Mouse (Mus musculus) forebrain, embryonic 13.5 days (tissue): ENCODE measurements at regions not wholly inside any gene's neighbourhood (a gene's known extent, or its start where the extent isn't known, plus 50 kb on each side); places are given as distances from the start of the nearest gene placed in this dataset.
"Not testable (repeated sequence)": the region's sequence is repeated elsewhere in the genome, so short reads cannot be mapped to it uniquely, and the experiment has no call there.

Experiments used
- ATAC-seq: fragments of 200-750 bp; cut with Nextera tagmentation; 2 replicates; pipeline ENCODE4 v1.8.0; 2017
- H3K27ac ChIP-seq: fragments of 300-500 bp; sonication (generic); 2 replicates; pipeline ENCODE4 v1.5.1; 2015; ENCODE audit warnings: inconsistent platforms, mild to moderate bottlenecking, moderate library complexity
- H3K27me3 ChIP-seq: fragments of 300-500 bp; sonication (generic); 2 replicates; pipeline ENCODE4 v1.6.1; 2015; ENCODE audit warnings: mild to moderate bottlenecking, inconsistent platforms
- H3K36me3 ChIP-seq: fragments of 300-500 bp; sonication (generic); 2 replicates; pipeline ENCODE4 v1.6.1; 2015; ENCODE audit warnings: mild to moderate bottlenecking, inconsistent platforms; ENCODE audit not compliant: poor library complexity, severe bottlenecking
- H3K4me1 ChIP-seq: fragments of 300-500 bp; sonication (generic); 2 replicates; pipeline ENCODE4 v1.6.1; 2015; ENCODE audit warnings: inconsistent platforms
- H3K4me2 ChIP-seq: fragments of 300-500 bp; sonication (generic); 2 replicates; pipeline ENCODE4 v1.6.1; 2015; ENCODE audit warnings: inconsistent platforms, mild to moderate bottlenecking, moderate library complexity
- H3K4me3 ChIP-seq: fragments of 300-500 bp; sonication (generic); 2 replicates; pipeline ENCODE4 v1.5.1; 2015; ENCODE audit warnings: mild to moderate bottlenecking, inconsistent platforms
- H3K9ac ChIP-seq: fragments of 300-500 bp; sonication (generic); 2 replicates; pipeline ENCODE4 v1.6.1; 2015; ENCODE audit warnings: mild to moderate bottlenecking, inconsistent platforms
- H3K9me3 ChIP-seq: fragments of 300-500 bp; sonication (generic); replicated peaks from 2 replicates; pipeline ENCODE4 v1.6.1; 2016; ENCODE audit warnings: inconsistent platforms
- WGBS: fragments of 180-500 bp; shearing (Covaris S2); methylation state at CpG from one replicate; pipeline ENCODE4 v1.1.7; 2015; 5-methylcytosine and 5-hydroxymethylcytosine counted together

- no peaks in the 10 kb centered on the region for H3K27me3 ChIP-seq
- WGBS: 90% methylated on average over 9 of the region's 9 CpGs
- no peaks in the 10 kb centered on the region for H3K4me1 ChIP-seq
- H3K27ac ChIP-seq: no peak overlapping the region
- H3K4me3 ChIP-seq: no peak overlapping the region
- H3K9me3 ChIP-seq: no peaks in the 10 kb centered on the region
- ATAC-seq: no peak
- no peaks in the 10 kb centered on the region for H3K36me3 ChIP-seq
- no peak overlapping the region for H3K9ac ChIP-seq
- no peak overlapping the region for H3K4me2 ChIP-seq
Observed at GRCm38 (mm10) chr12:33496306-33496705, 66.9 kb downstream of the Twistnb start.

- Histone ChIP-seq H3K9ac (no peak overlapping the region), H3K4me2 (no peak overlapping the region), H3K4me1 (no peaks in the 10 kb centered on the region), H3K4me3 (no peak overlapping the region), H3K27ac (no peak overlapping the region), H3K9me3 (no peaks in the 10 kb centered on the region), H3K27me3 (no peaks in the 10 kb centered on the region), H3K36me3 (no peaks in the 10 kb centered on the region)
- no peak for ATAC-seq
- WGBS: 72% methylated on average over 11 of the region's 11 CpGs
Observed at GRCm38 (mm10) chr12:33497319-33497892, 68.0 kb downstream of the Twistnb start.

GRCm38 (mm10) chr12:33541566-33541965 lies 112.1 kb downstream of the Twistnb start:
- no peak overlapping the region for H3K9ac ChIP-seq
- H3K36me3 ChIP-seq: no peaks in the 10 kb centered on the region
- H3K9me3 ChIP-seq: no peaks in the 10 kb centered on the region
- no peak overlapping the region for H3K4me3 ChIP-seq
- no peak for ATAC-seq
- 92% methylated on average over 7 of the region's 7 CpGs for WGBS
- no peaks in the 10 kb centered on the region for H3K27me3 ChIP-seq
- H3K4me2 ChIP-seq: no peak overlapping the region
- no peaks in the 10 kb centered on the region for H3K4me1 ChIP-seq
- H3K27ac ChIP-seq: no peak overlapping the region

GRCm38 (mm10) chr12:33551660-33552059 lies 122.2 kb downstream of the Twistnb start:
- not testable (repeated sequence) for H3K4me2 ChIP-seq, H3K9me3 ChIP-seq, H3K4me3 ChIP-seq, H3K36me3 ChIP-seq, H3K27ac ChIP-seq, H3K27me3 ChIP-seq, ATAC-seq, H3K9ac ChIP-seq, H3K4me1 ChIP-seq
- 45% methylated on average over 7 of the region's 7 CpGs for WGBS

- Histone ChIP-seq H3K9ac (no peak overlapping the region), H3K27me3 (no peaks in the 10 kb centered on the region), H3K4me2 (no peak overlapping the region), H3K36me3 (no peaks in the 10 kb centered on the region), H3K4me1 (no peaks in the 10 kb centered on the region), H3K9me3 (no peaks in the 10 kb centered on the region), H3K4me3 (no peak overlapping the region), H3K27ac (no peak overlapping the region)
- ATAC-seq: no peak
- WGBS: 93% methylated on average over 3 of the region's 3 CpGs
Observed at GRCm38 (mm10) chr12:33552231-33552630, 122.8 kb downstream of the Twistnb start.

GRCm38 (mm10) chr12:33552651-33553050 lies 123.2 kb downstream of the Twistnb start:
- H3K27me3 ChIP-seq: no peaks in the 10 kb centered on the region
- H3K36me3 ChIP-seq: no peaks in the 10 kb centered on the region
- no peak overlapping the region for H3K27ac ChIP-seq
- WGBS: 87% methylated on average over 5 of the region's 5 CpGs
- no peak for ATAC-seq
- H3K4me3 ChIP-seq: no peak overlapping the region
- no peak overlapping the region for H3K9ac ChIP-seq
- H3K9me3 ChIP-seq: no peaks in the 10 kb centered on the region
- no peak overlapping the region for H3K4me2 ChIP-seq
- H3K4me1 ChIP-seq: no peaks in the 10 kb centered on the region

- Histone ChIP-seq H3K36me3 (no peaks in the 10 kb centered on the region), H3K4me3 (no peak overlapping the region), H3K4me2 (no peak overlapping the region), H3K27ac (no peak overlapping the region), H3K9ac (no peak overlapping the region), H3K27me3 (no peaks in the 10 kb centered on the region), H3K4me1 (no peaks in the 10 kb centered on the region), H3K9me3 (no peaks in the 10 kb centered on the region)
- ATAC-seq: no peak
- WGBS: 4% methylated on average over 4 of the region's 4 CpGs
Observed at GRCm38 (mm10) chr12:33553731-33554130, 124.3 kb downstream of the Twistnb start.

GRCm38 (mm10) chr12:33561141-33561540 lies 131.7 kb downstream of the Twistnb start:
- no peak overlapping the region for H3K4me2 ChIP-seq
- no peak overlapping the region for H3K9ac ChIP-seq
- no peak overlapping the region for H3K4me3 ChIP-seq
- no peak overlapping the region for H3K27ac ChIP-seq
- H3K27me3 ChIP-seq: no peaks in the 10 kb centered on the region
- no peak for ATAC-seq
- no peaks in the 10 kb centered on the region for H3K4me1 ChIP-seq
- no peaks in the 10 kb centered on the region for H3K9me3 ChIP-seq
- H3K36me3 ChIP-seq: no peaks in the 10 kb centered on the region
- 75% methylated on average over 7 of the region's 7 CpGs for WGBS

- no peak for ATAC-seq
- H3K27me3 ChIP-seq: no peaks in the 10 kb centered on the region
- H3K4me1 ChIP-seq: peaks cover 5% of the 10 kb centered on the region
- H3K4me2 ChIP-seq: no peak overlapping the region
- WGBS: 81% methylated on average over 6 of the region's 6 CpGs
- no peak overlapping the region for H3K27ac ChIP-seq
- no peaks in the 10 kb centered on the region for H3K36me3 ChIP-seq
- no peaks in the 10 kb centered on the region for H3K9me3 ChIP-seq
- H3K4me3 ChIP-seq: no peak overlapping the region
- no peak overlapping the region for H3K9ac ChIP-seq
Observed at GRCm38 (mm10) chr12:33577877-33578428, 148.5 kb downstream of the Twistnb start.

GRCm38 (mm10) chr12:33580809-33581208 lies 151.4 kb downstream of the Twistnb start:
- WGBS: 38% methylated on average over 2 of the region's 2 CpGs
- Histone ChIP-seq H3K9me3 (no peaks in the 10 kb centered on the region), H3K9ac (no peak overlapping the region), H3K27me3 (no peaks in the 10 kb centered on the region), H3K36me3 (no peaks in the 10 kb centered on the region), H3K4me3 (no peak overlapping the region), H3K4me1 (peaks cover 5% of the 10 kb centered on the region), H3K27ac (no peak overlapping the region), H3K4me2 (no peak overlapping the region)
- ATAC-seq: peak; percentile 76

GRCm38 (mm10) chr12:33591031-33591430 lies 161.6 kb downstream of the Twistnb start:
- 63% methylated on average over 5 of the region's 5 CpGs for WGBS
- H3K4me2 ChIP-seq: no peak overlapping the region
- H3K27me3 ChIP-seq: no peaks in the 10 kb centered on the region
- no peak overlapping the region for H3K27ac ChIP-seq
- peak; percentile 30; the same call in 1 of the 2 replicates for ATAC-seq
- H3K4me1 ChIP-seq: 0 out of 2 replicates have a peak, but pooled peaks cover 6% of the 10 kb centered on the region
- no peaks in the 10 kb centered on the region for H3K36me3 ChIP-seq
- no peaks in the 10 kb centered on the region for H3K9me3 ChIP-seq
- no peak overlapping the region for H3K9ac ChIP-seq
- H3K4me3 ChIP-seq: no peak overlapping the region

- H3K4me3 ChIP-seq: no peak overlapping the region
- 49% methylated on average over 6 of the region's 6 CpGs for WGBS
- no peak for ATAC-seq
Observed at GRCm38 (mm10) chr12:33592431-33592911, 163.0 kb downstream of the Twistnb start.

GRCm38 (mm10) chr12:33592938-33593337 lies 163.5 kb downstream of the Twistnb start:
- Histone ChIP-seq H3K27me3 (no peaks in the 10 kb centered on the region), H3K4me3 (no peak overlapping the region), H3K36me3 (no peaks in the 10 kb centered on the region), H3K4me1 (0 out of 2 replicates have a peak, but pooled peaks cover 6% of the 10 kb centered on the region), H3K9ac (no peak overlapping the region), H3K9me3 (no peaks in the 10 kb centered on the region), H3K4me2 (peak overlapping the region; percentile 15), H3K27ac (no peak overlapping the region)
- WGBS: 54% methylated on average over 17 of the region's 17 CpGs
- peak; percentile 63; the same call in 1 of the 2 replicates for ATAC-seq

More at GRCm38 (mm10) chr12:33592431-33592911, 163.0 kb downstream of the Twistnb start:
- H3K4me1 ChIP-seq: 0 out of 2 replicates have a peak, but pooled peaks cover 6% of the 10 kb centered on the region
- no peaks in the 10 kb centered on the region for H3K27me3 ChIP-seq
- H3K9ac ChIP-seq: no peak overlapping the region
- peak overlapping the region; percentile 15 for H3K4me2 ChIP-seq
- no peaks in the 10 kb centered on the region for H3K36me3 ChIP-seq
- no peak overlapping the region for H3K27ac ChIP-seq
- H3K9me3 ChIP-seq: no peaks in the 10 kb centered on the region
